Mouse (Mus musculus): ENCODE data around the gene Gm20777. TPM values are rescaled to one million over a fixed set of nuclear protein-coding genes. Genes with fewer than 3 reads are reported as not detected.
"Not testable (repeated sequence)": the region's sequence is repeated elsewhere in the genome, so short reads cannot be mapped to it uniquely, and the experiment has no call there.

Gene Gm20777
- not detected in 2 replicates for polyA plus RNA-seq (2016; fragmentation: Nextera tagmentation; extraction: Ambion mirVana)

DNA sequence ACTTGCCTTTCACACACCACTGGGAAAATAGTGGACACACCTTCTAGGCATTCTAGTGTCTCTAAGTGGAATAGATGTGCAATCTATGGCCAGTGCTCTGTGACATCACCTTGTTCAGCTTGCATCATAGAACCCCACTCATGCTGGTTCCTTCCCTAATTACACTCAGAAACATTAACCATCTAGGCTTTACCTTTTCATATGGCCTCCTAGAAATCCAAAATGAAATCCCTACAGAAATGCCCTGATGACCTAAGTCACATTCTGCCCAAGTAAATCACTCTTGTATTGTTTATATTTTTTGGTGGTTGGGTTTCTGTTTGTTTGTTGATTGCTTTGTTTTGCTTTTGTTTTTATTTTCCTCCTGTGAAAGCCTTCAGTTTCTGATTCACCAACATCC is at the start of gene Gm20777:
Gene Gm20777 (minus strand): TSS at position 101 of the 400 bp plus-strand sequence.
- H3K27me3 ChIP-seq (ENCODE audit: poor library complexity, severe bottlenecking); H3K4me1 ChIP-seq: not testable (repeated sequence)

GRCm38 (mm10) chrY:10709551-10709950 is 42.7 kb downstream of the Gm20777 start:
- H3K36me3 ChIP-seq (replicated peaks); DNase-seq (ENCODE audit: extremely low spot score, low spot score); H3K4me1 ChIP-seq; H3K27me3 ChIP-seq (ENCODE audit: poor library complexity, severe bottlenecking); H3K4me3 ChIP-seq; H3K27ac ChIP-seq: not testable (repeated sequence)
- WGBS: no CpG with 5 or more reads among the region's 5 CpGs
- peaks cover 18% of the 10 kb centered on the region for H3K9me3 ChIP-seq

More for the DNA sequence above, at the start of gene Gm20777:
- H3K27ac ChIP-seq; H3K36me3 ChIP-seq (replicated peaks); DNase-seq (ENCODE audit: extremely low spot score, low spot score); H3K9me3 ChIP-seq; H3K4me3 ChIP-seq: not testable (repeated sequence)

GRCm38 (mm10) chrY:10708761-10709160 is 43.5 kb downstream of the Gm20777 start:
- H3K9me3 ChIP-seq: peaks cover 18% of the 10 kb centered on the region
- 94% methylated on average over 29 of the region's 30 CpGs for WGBS
- H3K4me3 ChIP-seq; H3K36me3 ChIP-seq (replicated peaks); H3K4me1 ChIP-seq; H3K27me3 ChIP-seq (ENCODE audit: poor library complexity, severe bottlenecking); H3K27ac ChIP-seq; DNase-seq (ENCODE audit: extremely low spot score, low spot score): not testable (repeated sequence)

GRCm38 (mm10) chrY:10708226-10708625 is 44.0 kb downstream of the Gm20777 start:
- peaks cover 18% of the 10 kb centered on the region for H3K9me3 ChIP-seq
- H3K4me1 ChIP-seq; H3K4me3 ChIP-seq; H3K27ac ChIP-seq; H3K27me3 ChIP-seq (ENCODE audit: poor library complexity, severe bottlenecking); H3K36me3 ChIP-seq (replicated peaks): not testable (repeated sequence)
- 96% methylated on average over 10 of the region's 16 CpGs for WGBS
- DNase-seq (ENCODE audit: extremely low spot score, low spot score): peak; percentile 4

DNA sequence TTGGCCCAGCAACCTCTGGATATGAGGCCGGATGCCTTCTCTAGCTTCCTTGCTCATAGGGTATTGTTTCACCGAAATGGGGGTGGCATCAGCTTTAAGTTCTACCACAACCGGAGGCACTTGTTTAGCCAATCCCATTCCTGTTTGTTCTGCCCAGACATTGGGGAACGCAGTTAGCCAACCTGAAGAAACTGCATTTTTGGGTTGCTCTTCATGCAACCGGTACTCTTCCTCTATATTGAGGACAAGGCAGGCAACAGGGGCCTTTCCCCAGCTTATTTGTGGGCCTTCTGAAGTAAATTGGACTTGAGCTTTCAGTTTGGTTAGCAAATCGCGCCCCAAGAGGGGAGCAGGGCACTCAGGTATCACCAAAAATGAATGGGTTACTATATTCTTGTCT is 45.6 kb downstream of the Gm20777 start:
- not testable (repeated sequence) for H3K27me3 ChIP-seq (ENCODE audit: poor library complexity, severe bottlenecking); DNase-seq (ENCODE audit: extremely low spot score, low spot score); H3K4me1 ChIP-seq; H3K27ac ChIP-seq; H3K4me3 ChIP-seq; H3K36me3 ChIP-seq (replicated peaks)
- H3K9me3 ChIP-seq: peaks cover 18% of the 10 kb centered on the region
- WGBS: 94% methylated on average over 7 of the region's 7 CpGs

Other genes with a start within 250 kb of the Gm20777 start
- gene Gm20737, start 216.4 kb downstream of the Gm20777 start, polyA plus RNA-seq (2016; fragmentation: Nextera tagmentation; extraction: Ambion mirVana): not detected in 2 replicates
- gene Gm21775, start 199.0 kb downstream of the Gm20777 start, polyA plus RNA-seq (2016; fragmentation: Nextera tagmentation; extraction: Ambion mirVana): not detected in 2 replicates
- gene Gm21900, start 136.1 kb downstream of the Gm20777 start, polyA plus RNA-seq (2016; fragmentation: Nextera tagmentation; extraction: Ambion mirVana): not detected in 2 replicates